Mouse (Mus musculus) midbrain, embryonic 14.5 days (tissue): ENCODE data around the gene Dgkz. TPM values are rescaled to one million over a fixed set of nuclear protein-coding genes. Genes with fewer than 3 reads are reported as not detected.

Source experiments
- ATAC-seq: fragments of 200-750 bp; cut with Nextera tagmentation; 2 replicates; pipeline ENCODE4 v1.8.0; 2017; ENCODE audit warnings: moderate number of reproducible peaks, moderate library complexity; ENCODE audit not compliant: low FRiP score, low TSS enrichment
- DNase-seq: peaks from one replicate; pipeline ENCODE4 v3.0.0-alpha.2; 2015
- H3K27ac ChIP-seq: fragments of 300-500 bp; sonication (generic); replicated peaks from 2 replicates; pipeline ENCODE4 v1.5.1; 2014; ENCODE audit warnings: mild to moderate bottlenecking, low read depth, low read length, moderate library complexity
- H3K27me3 ChIP-seq: fragments of 300-500 bp; sonication (generic); 2 replicates; pipeline ENCODE4 v1.6.1; 2014; ENCODE audit warnings: low read length, control low read depth, mixed read lengths; ENCODE audit not compliant: control insufficient read depth, insufficient read depth
- H3K36me3 ChIP-seq: fragments of 300-500 bp; sonication (generic); 2 replicates; pipeline ENCODE4 v1.6.1; 2014; ENCODE audit warnings: low read length, control low read depth; ENCODE audit not compliant: control insufficient read depth, insufficient read depth
- H3K4me1 ChIP-seq: fragments of 300-500 bp; sonication (generic); 2 replicates; pipeline ENCODE4 v1.6.1; 2014; ENCODE audit warnings: mild to moderate bottlenecking, antibody characterized with exemption, low read length, control low read depth; ENCODE audit not compliant: control insufficient read depth, insufficient read depth
- H3K4me2 ChIP-seq: fragments of 300-500 bp; sonication (generic); 2 replicates; pipeline ENCODE4 v1.6.1; 2014; ENCODE audit warnings: mild to moderate bottlenecking, low read length, moderate library complexity
- H3K4me3 ChIP-seq: fragments of 300-500 bp; sonication (generic); replicated peaks from 2 replicates; pipeline ENCODE4 v1.5.1; 2014; ENCODE audit warnings: low read depth, low read length
- H3K9ac ChIP-seq: fragments of 300-500 bp; sonication (generic); replicated peaks from 2 replicates; pipeline ENCODE4 v1.6.1; 2014; ENCODE audit warnings: mild to moderate bottlenecking, low read length, moderate library complexity
- H3K9me3 ChIP-seq: fragments of 300-500 bp; sonication (generic); 2 replicates; pipeline ENCODE4 v1.6.1; 2016; ENCODE audit warnings: low read length, control low read depth, mixed read lengths; ENCODE audit not compliant: control insufficient read depth
- WGBS: fragments of 180-500 bp; shearing (Covaris S2); extraction: QIAGEN DNeasy Blood & Tissue Kit; methylation state at CpG from one replicate; pipeline ENCODE4 v1.1.7; 2014; 5-methylcytosine and 5-hydroxymethylcytosine counted together
- polyA plus RNA-seq: library from polyadenylated mRNA; unstranded; fragments of >200 nt; fragmentation: Nextera tagmentation; extraction: Ambion mirVana; gene quantifications from 2 replicates; pipeline ENCODE4 v1.2.1, GENCODE M21; 2014

Dgkz gene
- polyA plus RNA-seq, 1 experiment from 2014 or later: 32.0 TPM

DNA sequence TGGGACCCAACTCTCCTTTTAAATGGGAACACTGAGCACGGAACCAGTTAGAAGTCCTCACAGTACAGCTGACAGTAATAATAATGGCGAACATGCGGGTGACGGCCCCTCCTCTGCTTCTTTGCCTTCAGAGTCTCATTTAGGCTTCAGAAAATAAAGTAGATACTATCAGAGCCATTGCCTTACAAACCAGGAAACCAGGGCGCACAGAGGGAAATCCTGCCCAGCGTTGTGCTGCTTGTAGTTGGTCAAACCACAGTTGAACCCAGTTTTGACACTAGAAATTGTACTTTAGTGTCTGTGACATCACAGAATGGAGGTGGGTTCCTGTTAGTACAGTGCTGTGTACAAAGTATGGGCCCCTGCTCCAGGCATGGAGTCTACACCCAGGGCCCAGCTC is 38.6 kb upstream of the Dgkz start:
- H3K27me3 ChIP-seq: no peaks in the 10 kb centered on the region
- ATAC-seq: no peak
- 86% methylated on average over 6 of the region's 6 CpGs for WGBS
- H3K9me3 ChIP-seq: no peaks in the 10 kb centered on the region
- no peak overlapping the region for H3K4me2 ChIP-seq
- no peak overlapping the region for H3K9ac ChIP-seq
- H3K4me1 ChIP-seq: no peaks in the 10 kb centered on the region
- no peak overlapping the region for H3K4me3 ChIP-seq
- H3K27ac ChIP-seq: no peak overlapping the region
- H3K36me3 ChIP-seq: no peaks in the 10 kb centered on the region
- no peak for DNase-seq

DNA sequence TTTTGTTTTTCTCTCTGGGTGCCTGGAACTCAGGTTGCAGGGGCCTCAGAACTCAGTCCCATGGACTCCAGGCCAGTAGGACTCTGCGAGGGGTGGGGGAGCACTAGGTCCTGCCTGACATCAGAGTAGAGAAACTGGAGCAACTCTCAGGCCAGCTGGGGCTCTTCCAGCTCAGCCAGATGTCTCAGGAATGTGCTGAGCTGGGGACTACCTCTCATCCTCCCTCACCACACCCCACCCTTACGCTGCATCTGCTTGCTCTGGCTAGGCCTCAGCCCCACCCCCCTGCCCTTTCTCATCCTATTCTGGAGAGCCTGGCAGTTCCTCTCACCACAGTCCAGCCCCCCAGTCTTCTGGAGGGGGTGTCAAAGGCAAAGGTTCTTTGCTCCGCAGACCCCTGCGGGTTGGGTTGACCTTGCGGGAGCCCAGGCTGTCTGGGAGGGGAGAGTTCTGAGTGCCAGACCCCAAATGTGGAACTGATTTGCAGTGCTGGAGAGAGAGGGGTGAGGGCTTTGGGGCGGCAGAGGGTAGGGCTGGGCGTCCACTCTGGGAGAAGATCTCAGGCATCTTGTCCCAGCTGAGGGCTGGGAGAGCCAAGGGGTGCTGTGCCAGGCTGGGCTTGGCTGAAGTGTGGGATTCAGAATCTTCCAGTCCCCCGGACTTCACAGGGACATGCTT is 37.2 kb upstream of the Dgkz start:
- WGBS: 59% methylated on average over 8 of the region's 8 CpGs
- H3K9me3 ChIP-seq: no peaks in the 10 kb centered on the region
- no peak overlapping the region for H3K27ac ChIP-seq
- H3K9ac ChIP-seq: no peak overlapping the region
- no peaks in the 10 kb centered on the region for H3K4me1 ChIP-seq
- no peak overlapping the region for H3K4me3 ChIP-seq
- no peaks in the 10 kb centered on the region for H3K36me3 ChIP-seq
- no peak overlapping the region for H3K4me2 ChIP-seq
- ATAC-seq: no peak
- no peaks in the 10 kb centered on the region for H3K27me3 ChIP-seq
- peak; percentile 16 for DNase-seq

DNA sequence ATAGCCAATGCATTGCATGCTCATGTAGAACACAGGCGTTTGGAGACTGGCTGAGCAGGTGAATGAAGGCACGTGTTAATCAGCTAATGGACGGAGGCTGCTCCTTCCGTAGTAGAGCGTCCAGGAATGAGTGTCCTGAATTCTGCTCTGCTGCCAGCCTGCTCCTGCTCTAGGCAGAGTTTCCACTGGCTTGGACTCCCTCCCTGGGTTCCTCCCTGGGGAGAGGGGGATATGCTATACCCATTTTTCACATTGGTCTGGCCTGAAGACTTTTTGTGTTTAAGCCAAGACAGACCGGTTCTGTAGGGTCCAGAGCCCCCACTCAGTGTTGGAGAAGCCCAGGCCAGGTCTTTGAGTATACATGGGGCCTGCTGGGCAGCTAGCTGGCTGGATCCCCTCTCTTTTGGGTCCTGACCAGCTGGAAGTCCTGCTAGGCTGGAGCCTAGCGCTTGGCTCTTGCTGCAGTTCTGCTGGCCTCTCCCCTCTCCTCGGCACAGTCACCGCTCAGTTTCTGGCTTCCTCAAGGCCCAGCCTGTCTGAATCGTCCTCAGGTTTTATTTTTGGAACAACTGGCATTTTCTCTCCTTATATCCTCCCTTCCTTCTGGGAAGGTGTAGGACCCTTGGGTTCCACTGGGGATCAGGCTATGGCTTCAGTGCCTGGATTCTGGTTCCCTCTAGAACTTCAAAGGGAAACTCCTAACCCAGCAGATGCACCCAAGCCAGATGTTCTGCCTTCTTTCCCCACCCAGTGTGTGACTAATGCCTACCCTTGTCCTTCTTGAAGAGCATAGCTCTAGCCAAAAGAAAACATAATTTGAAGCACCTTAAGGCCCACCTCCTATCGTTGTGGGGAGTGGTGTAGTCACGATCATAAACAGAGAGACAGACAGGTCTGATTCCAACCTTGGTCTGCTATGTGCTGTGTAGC is 36.0 kb upstream of the Dgkz start:
- Histone ChIP-seq H3K4me2 (no peak overlapping the region), H3K36me3 (no peaks in the 10 kb centered on the region), H3K27me3 (peaks cover under 1% of the 10 kb centered on the region; the same call in 1 of the 2 replicates), H3K27ac (no peak overlapping the region), H3K4me1 (peaks cover 8% of the 10 kb centered on the region), H3K9me3 (no peaks in the 10 kb centered on the region), H3K4me3 (no peak overlapping the region), H3K9ac (no peak overlapping the region)
- DNase-seq (no peak), ATAC-seq (no peak)
- WGBS: 82% methylated on average over 12 of the region's 12 CpGs

DNA sequence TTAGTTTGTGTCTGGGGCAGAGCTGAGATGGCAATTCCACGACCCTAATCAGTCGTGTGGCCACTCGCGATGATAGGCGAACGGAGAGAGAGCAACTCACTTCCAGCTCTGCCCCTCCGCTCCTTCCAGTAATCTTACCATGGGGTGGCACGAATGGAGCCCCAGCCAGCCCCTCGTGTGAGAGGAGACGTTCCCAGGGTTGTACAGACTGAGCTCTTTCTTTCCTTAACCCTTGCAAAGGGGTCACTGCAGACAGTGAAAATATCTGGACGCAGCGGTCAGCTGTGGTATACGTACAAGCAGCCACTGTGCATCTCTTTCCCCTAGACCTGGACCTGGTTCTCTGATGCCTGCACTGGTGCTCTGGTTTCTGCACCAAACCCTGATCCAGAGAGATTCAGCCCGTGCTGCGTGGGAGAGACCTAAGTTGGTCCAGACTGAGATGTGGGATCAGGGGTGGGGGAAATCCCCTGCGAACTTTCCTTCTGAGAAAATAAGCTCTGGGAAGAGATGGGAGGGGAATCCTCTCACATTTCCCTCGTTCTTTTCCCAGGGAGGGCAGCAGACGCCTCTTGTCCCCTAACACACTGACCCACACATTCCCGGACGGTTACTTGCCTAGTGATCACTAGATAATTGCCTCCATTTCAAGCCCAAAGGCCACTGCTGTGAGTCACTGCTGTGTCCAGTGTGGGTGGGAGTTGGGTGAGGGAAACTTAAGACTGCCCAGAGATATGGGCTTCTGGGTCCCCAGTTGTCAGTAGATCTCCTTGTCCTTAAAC is 33.1 kb upstream of the Dgkz start:
- Histone ChIP-seq H3K9me3 (no peaks in the 10 kb centered on the region), H3K27ac (peak overlapping the region; percentile 73), H3K4me2 (peak overlapping the region; percentile 95), H3K27me3 (peaks cover 4% of the 10 kb centered on the region; the same call in 1 of the 2 replicates), H3K36me3 (no peaks in the 10 kb centered on the region), H3K4me1 (peaks cover 11% of the 10 kb centered on the region), H3K4me3 (peak overlapping the region; percentile 51), H3K9ac (peak overlapping the region; percentile 70)
- no peak; the same call in 1 of the 2 replicates for ATAC-seq
- 2% methylated on average over 20 of the region's 20 CpGs for WGBS
- DNase-seq: no peak

DNA sequence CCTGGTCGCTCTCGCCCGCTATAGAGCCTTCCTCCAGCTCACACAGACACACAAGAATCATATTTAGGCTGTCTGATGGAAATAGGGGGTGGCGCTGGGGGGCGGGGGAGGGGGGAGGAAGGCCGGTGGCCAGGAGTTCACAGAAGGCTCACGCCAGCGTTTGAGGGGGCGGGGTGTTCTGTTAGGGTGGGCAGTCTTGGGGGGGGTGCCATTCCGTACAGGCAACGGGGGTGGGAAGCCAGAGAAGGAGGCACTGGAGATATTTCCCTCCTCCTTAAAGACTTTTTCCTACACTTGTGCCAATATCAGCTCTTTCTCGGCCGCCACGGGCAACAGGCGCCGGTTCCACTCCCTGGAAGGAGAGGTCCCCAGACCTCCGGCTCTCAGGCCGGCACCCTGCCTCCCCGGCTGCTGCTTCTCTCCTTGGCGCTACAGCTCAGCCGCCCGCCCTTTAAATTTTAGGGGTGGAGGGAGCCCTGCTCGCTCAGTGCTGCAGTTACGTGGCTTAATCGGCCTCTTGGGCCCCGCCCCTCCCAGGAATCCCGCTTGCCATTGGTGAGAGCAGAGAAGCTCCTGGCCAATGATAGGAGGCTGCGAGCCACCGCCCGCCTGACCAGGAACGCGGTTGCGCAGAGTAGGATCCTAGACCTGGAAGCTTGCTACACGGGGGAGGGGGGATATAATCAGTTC is 32.4 kb upstream of the Dgkz start:
- peak overlapping the region; percentile 70 for H3K9ac ChIP-seq
- peaks cover 11% of the 10 kb centered on the region for H3K4me1 ChIP-seq
- peak overlapping the region; percentile 95 for H3K4me2 ChIP-seq
- no peaks in the 10 kb centered on the region for H3K36me3 ChIP-seq
- no peaks in the 10 kb centered on the region for H3K9me3 ChIP-seq
- H3K27me3 ChIP-seq: peaks cover 4% of the 10 kb centered on the region; the same call in 1 of the 2 replicates
- under 1% methylated on average over 34 of the region's 34 CpGs for WGBS
- H3K27ac ChIP-seq: peak overlapping the region; percentile 74
- ATAC-seq: peak; percentile 97
- DNase-seq: peak; percentile 97
- H3K4me3 ChIP-seq: peak overlapping the region; percentile 51

DNA sequence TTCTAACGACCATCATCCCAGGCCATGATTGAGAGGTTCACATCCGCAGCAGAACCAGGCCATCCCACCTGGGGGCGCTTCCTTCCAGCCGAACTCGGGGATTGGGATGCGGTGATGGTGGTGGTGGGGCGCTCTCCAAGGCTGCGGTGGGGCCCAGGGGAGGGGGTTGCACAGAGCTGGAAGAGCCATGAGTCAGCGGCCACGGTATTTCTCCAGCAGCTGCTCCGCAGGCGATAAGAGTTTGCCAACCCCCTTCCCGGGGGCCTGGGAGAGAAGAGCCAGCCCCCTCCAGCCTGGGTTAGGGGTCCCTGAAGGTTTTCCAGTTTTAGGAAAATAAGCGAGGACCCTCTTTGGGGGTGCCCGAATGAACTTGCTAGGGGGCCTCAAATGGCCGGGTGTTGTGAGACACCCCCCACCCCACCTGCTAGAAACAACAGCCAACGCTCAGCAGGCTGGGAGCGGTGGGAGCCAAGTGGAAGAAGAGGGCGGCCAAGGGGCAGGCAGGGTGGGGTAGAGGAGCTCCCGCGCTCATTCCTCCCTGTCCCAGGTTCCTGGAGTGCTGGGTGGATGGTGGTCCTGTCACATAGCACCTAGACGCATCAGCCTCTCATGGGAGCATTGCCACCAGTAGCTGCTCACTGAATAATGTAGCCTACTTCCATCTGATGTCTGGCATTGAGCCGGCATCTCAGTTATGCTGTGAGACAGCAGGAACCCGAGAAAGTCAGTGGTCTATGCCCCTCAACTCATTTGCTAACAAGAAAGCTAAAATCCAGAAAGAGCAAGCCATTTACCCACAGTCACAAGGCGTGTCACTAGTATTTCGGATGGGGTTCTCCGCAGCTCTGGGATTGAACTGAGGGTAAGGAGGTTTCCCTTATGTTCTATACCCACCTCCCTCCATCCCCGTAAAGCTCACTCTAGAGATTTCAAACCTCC is 31.6 kb upstream of the Dgkz start:
- H3K4me3 ChIP-seq: peak overlapping the region; percentile 51
- DNase-seq: peak; percentile 76

DNA sequence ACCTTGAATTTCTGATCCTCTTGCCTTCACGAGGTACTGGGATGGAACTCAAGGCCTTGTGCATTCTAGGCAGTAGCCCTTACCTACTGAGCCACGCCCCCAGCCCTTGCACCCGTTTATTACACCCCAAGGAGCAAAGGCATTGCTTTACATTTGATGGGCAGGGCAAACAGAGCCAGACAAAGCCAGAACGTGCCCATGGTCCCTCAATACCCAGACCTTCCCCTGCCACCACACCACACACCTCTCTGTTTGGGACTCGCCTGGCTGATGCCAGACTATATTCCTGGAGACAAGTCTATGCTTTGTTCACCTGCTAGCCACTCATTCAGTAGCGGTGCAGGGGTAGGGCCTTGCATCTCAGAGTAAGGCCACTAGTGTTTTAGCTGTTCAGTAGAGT is 30.8 kb upstream of the Dgkz start:
- no peak overlapping the region for H3K4me3 ChIP-seq
- no peak for ATAC-seq
- 51% methylated on average over 6 of the region's 6 CpGs for WGBS

More for the DNA sequence above, 31.6 kb upstream of the Dgkz start:
- H3K27me3 ChIP-seq: peaks cover 4% of the 10 kb centered on the region; the same call in 1 of the 2 replicates
- WGBS: under 1% methylated on average over 28 of the region's 28 CpGs
- peak overlapping the region; percentile 54 for H3K9ac ChIP-seq
- peak overlapping the region; percentile 74 for H3K27ac ChIP-seq
- H3K4me1 ChIP-seq: peaks cover 11% of the 10 kb centered on the region
- no peaks in the 10 kb centered on the region for H3K36me3 ChIP-seq
- H3K9me3 ChIP-seq: no peaks in the 10 kb centered on the region
- ATAC-seq: peak; percentile 3; the same call in 1 of the 2 replicates
- H3K4me2 ChIP-seq: peak overlapping the region; percentile 95

More for the DNA sequence above, 30.8 kb upstream of the Dgkz start:
- H3K27ac ChIP-seq: no peak overlapping the region
- peaks cover 11% of the 10 kb centered on the region for H3K4me1 ChIP-seq
- H3K4me2 ChIP-seq: peak overlapping the region; percentile 95
- peaks cover 4% of the 10 kb centered on the region; the same call in 1 of the 2 replicates for H3K27me3 ChIP-seq
- DNase-seq: no peak
- no peak overlapping the region for H3K9ac ChIP-seq
- no peaks in the 10 kb centered on the region for H3K36me3 ChIP-seq
- H3K9me3 ChIP-seq: no peaks in the 10 kb centered on the region
